Mouse (Mus musculus): ENCODE results near the gene Gast.
"Not testable (repeated sequence)": the region's sequence is repeated elsewhere in the genome, so short reads cannot be mapped to it uniquely, and the experiment has no call there.

Gene Gast

DNA sequence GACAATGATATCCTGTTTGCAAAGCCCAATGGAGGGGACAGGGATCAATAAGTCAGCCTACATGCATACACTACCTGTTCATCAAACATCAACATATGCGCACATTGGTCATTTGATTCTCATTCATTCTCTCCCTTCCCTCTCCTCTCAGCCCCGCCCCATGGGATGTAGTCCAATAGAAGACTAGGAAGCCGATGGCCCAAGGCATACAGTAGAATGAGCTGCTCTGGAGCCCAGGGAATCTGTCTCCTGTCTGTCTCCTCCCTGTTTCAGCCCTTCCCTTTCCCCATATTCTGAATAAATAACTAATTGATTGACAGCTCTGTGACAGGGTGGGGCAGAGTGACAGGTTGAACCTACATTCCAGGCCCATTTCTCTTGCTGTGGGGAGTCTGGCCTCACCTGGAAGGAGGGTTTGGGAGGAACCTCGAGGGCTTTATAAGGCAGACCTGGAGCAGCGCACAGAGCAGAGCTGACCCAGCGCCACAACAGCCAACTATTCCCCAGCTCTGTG lies at the start of gene Gast:
Gast (plus strand) TSS at position 464 of the 514 bp plus-strand sequence.
- DNase-seq (ENCODE audit: low read depth, low spot score), result no peak

DNA sequence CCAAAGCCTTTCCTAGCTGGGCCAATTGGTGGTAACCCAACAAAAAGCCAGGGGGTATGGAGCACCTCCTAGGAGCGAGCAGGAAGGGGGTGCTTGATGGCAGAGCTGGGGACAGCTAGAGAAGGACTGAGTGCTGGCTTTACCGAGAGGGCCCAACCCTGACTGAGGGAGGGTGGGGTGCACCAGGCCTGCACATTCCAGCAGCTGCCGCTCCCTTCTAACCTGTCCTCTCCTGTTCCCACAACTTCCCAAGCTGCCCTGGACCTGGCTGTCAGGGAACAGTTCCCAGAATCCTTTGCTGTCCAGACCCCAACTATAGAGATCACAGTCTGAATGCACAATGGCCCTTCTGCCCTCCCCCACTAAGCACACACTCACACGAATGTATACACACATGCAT lies 49.2 kb upstream of the Gast start:
- no peak for DNase-seq (ENCODE audit: low read depth, low spot score)

DNA sequence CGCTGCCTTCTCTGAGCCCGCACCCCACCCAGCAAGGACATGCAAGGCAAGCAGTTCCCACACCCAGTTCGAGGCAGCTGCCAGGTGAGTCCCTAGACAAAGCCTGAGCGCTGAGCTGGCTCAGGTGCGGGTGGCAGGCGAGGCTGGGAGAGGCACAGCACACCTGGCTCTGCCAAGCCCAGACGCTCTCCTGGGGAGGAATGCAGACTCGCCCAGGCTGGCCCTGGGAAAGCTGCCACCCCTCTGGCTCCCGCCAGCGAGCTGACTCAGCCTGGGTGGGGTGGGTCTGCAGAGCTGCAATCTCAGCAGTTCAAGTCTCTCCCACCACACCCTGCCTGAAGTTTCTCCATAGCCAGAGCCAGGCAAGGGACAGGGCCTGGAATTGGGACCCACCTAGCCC lies 47.2 kb upstream of the Gast start:
- no peak for DNase-seq (ENCODE audit: low read depth, low spot score)

DNA sequence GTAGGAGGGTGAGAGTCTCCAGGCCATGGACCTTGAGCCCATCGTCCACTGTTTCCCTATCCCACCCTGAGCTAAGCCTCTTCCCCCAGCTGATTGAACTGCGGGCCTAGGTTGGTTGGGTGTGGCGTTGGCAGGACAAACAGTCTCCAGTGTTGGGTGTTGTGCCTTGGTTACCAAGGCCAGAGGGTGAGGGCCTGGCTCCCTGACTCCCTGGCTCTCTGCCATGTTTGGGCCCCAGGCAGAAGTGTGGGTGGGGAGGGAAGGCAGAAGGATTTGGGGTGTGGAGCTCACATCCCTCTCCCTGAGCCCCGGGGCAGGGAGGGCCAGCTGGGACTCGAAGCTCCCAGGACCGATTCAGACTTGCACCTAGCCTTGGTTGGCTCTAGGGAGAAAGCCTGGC lies 45.3 kb upstream of the Gast start:
- no peak for DNase-seq (ENCODE audit: low read depth, low spot score)

DNA sequence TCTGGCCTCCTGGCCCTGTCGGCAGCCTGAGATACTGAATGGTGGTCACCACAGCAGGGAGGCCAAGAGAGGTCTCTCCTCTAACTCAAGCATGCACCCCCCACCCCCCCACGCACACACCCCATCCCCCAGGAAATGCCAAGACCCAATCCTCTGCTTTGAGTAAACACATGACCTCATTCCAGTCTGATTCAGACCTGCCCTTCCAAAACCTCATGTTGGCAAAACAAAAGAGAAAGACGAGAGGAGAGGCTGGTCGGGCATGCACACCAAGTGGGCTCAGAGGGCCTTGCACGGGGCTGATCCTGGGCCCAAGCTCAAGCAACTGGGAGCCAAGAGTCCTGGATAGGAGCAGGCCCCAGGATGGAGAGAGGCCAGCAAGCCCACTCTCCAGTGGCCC lies 44.0 kb upstream of the Gast start:
- DNase-seq (ENCODE audit: low read depth, low spot score), result no peak

DNA sequence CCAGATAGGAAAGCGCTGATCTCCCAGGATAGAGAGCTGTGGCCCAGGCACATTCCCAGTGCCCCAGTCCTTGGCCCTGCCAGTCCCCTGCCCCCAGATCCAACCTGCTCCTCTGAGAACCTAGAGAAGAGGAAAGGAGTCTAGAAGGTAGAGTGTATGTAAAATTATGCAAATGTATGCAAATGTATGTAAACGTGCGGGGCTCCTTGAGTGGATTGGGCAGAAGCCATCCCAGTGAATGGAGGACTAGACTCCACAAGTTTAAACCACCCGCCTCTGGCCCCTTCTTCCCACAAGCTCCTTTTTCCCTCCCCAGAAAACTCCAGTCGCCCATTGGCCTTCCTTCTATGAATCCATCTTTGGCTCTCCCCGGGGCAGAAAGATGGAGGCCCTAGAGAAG lies 41.3 kb upstream of the Gast start:
- no peak for DNase-seq (ENCODE audit: low read depth, low spot score)

DNA sequence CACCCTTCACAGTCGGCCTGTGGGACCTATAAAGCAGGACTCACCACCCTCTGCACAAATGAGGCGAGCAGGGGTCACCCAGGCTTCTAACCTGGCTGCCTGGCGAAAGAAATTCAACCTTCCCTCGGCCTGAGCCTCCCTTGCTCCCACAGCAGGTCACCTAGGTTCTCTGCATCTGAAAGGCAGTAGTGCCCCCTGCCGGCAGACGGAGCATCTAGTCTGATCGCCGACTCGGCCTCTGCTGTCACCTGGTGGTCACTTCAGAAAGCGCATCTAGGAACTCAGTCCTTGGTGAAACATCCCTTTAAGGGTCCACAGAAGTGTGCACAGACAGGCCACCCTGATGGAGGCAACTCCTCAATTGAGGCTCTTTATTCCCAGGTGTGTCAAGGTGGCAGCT lies 38.9 kb upstream of the Gast start:
- DNase-seq (ENCODE audit: low read depth, low spot score), result peak; percentile 69

DNA sequence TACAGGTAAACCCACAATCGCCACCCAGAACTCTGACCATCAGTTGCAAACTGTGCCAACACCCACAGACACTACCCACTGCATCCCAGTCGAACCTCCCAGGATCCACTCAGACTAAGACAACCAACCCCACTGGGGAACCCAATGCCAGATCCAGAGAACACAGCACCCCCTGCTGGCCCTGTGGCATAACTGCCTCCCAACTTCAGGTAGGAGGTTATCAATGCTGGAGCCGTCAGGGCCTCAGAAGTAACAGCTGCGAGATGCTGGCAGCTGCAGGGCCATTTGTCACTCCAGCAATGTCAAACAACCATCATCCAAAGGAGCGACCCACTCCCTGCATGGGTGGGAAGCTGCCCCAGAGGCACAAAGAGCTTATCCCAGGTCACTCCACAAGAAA lies 36.4 kb upstream of the Gast start:
- DNase-seq (ENCODE audit: low read depth, low spot score), result no peak

DNA sequence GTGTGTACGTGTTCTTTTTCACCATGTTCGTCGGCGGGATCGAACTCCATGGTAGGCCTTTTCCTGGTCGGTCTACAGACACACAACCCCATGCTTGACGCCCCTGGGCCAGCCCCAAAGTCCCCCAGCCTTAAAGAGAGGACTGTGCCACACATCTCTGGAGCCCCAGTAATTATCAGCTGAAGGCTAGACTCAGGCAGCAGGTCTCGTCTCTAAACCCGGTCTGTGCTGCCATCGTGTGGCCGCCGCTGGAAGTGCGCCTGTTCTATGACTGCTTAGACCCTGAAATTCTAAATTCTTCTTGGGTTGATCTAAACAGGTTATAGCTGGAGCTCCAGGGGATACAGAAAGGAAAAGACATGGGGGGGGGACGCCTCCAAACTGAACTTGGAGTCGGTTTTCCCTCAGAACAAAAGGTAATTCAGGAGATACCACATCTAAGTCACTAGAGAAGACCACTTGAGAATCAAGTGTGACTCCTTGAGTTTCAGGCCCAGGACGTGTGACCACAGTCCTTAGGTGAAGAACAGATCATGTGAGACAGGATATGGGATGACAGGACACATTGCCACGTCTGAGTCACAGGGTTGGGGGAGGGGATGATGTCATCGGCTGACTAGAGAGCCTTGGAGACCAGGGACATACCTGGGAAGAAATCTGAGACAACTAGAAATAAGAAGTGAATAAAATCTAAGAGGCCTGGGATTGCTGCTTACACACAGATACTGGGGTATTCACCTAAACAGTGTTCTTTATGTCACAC lies 35.8 kb upstream of the Gast start:
- DNase-seq (ENCODE audit: low read depth, low spot score), result peak; percentile 40

DNA sequence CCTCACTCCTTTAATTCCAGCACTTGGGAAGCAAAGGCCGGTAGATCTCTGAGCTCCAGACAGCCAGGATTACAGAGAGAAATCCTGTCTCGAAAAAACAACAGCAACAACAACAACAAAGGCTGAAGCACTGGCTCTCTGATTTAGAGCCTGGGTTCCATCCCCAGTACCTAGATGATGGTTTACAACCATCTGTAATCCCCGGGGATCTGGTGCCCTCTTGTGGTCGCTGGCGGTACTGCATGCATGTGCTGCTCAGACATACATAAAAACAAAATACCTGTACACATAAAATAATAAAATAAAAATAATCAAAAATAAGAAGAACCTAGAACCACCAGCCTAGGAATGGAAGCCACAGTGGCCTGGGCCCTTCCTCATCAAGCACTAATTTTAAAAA lies 33.9 kb upstream of the Gast start:
- DNase-seq (ENCODE audit: low read depth, low spot score), result peak; percentile 57

DNA sequence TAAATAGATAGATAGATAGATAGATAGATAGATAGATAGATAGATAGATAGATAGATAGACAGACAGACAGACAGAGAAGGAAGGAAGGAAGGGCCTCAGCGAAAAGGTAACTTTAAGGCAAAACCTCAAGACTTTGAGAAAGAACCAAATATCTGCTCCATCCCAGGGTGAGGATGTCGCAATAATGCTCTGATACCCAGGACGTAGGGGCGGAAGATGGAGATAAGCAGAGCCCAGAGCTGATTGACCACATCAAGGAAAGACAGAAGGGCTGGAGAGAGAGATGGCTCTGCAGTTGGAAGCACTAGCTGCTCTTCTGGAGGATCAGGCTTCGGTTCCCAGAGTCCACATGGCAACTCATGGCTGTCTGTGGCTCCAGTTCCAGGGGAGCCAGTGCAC lies 32.9 kb upstream of the Gast start:
- no peak for DNase-seq (ENCODE audit: low read depth, low spot score)

DNA sequence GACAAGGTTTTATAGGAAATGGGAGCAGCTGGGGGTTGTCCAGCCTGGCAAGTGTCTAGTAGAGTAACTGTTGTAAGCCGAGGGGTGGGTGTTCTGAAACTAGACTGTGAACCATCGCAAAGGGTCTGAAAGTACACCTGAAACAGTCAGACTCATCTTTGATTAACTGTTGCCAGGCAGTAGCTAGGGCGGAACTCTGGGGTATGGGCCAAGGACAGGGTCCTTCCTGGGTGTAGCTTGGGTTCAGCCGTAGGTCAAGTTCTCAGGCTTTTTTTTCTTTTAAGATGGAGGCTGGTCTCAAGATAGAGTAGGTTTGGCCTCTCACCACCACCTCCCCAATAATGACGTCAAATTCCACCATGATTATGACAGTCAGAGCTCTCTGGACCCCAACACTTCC lies 26.3 kb upstream of the Gast start:
- DNase-seq (ENCODE audit: low read depth, low spot score), result no peak

DNA sequence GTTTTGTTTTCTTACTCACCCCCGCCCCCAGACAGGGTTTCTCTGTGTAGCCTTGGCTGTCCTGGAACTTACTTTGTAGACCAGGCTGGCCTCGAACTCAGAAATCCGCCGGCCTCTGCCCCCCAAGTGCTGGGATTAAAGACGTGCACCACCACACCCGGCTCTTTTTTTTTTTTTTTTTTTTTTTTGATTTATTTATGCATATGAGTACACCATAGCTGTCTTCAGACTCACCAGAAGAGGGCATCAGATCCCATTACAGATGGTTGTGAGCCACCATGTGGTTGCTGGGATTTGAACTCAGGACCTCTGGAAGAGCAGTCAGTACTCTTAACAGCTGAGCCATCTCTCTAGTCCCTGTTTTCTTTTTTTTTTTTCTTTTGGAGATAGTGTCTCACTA lies 25.5 kb upstream of the Gast start:
- DNase-seq (ENCODE audit: low read depth, low spot score), result not testable (repeated sequence)

DNA sequence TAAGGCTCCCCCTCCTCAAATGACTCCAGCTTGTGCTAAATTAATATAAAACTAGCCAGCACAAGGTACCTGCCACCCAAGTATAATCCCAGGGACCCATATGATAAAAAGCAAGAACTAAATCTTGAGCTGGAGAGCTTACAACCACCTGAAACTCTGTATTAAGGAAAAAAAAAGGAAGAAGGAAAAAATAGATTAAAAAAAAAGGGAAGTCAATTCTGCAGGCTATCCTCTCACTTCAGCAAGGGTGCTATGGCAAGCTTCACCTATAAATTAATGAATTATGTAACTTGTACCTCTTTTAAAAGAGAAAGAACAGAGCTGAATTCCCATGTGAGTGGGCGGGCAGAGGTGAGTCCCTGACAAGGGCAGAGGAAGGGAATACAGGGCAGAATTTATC lies 22.6 kb upstream of the Gast start:
- DNase-seq (ENCODE audit: low read depth, low spot score), result no peak

DNA sequence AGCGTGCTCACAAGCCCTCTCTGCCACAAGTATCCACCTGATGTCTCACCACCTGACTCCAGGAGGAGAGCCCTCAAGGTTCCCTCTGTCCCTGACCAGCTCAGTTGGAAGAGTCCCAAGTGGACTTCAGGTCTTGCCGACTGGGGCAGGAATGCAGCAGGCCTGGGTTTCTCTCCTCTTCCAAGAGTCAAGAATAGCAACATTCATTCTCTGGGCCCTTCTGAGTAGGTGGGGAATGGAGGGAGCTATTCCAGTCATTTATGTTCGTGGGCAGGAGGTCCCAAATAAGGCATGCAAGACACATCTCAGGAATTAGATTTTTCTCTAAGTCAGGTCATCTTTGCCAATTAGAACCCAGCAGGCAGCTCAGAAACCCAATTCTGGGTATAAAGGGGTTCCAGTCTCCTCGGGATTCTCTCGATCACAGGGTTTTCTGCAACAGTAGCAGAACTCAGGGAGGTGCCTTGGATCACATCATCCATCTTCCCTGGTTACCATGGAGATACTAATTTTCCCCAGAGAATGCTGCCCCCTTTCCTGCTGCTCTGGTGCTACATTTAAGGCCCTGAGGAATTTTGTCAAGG lies 22.0 kb upstream of the Gast start:
- DNase-seq (ENCODE audit: low read depth, low spot score), result no peak

DNA sequence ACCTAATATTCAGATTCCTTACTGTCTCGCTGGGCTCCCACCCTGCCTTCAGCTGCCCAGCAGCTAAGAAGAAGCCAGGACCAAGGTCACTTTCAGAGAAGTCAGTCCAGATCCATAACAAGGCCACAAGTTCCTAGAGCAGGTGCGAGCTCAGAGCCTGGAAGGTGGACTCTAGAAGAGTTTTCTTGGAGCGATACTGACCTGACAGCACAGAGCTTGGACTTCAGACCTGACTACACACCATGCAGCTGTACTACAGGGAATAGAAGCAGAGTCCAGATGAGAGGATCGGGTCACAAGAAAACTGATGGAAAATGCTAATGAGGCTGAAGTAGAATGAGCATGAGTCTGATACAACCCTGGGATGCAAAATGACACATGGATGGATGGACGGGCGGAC lies 20.8 kb upstream of the Gast start:
- no peak for DNase-seq (ENCODE audit: low read depth, low spot score)

DNA sequence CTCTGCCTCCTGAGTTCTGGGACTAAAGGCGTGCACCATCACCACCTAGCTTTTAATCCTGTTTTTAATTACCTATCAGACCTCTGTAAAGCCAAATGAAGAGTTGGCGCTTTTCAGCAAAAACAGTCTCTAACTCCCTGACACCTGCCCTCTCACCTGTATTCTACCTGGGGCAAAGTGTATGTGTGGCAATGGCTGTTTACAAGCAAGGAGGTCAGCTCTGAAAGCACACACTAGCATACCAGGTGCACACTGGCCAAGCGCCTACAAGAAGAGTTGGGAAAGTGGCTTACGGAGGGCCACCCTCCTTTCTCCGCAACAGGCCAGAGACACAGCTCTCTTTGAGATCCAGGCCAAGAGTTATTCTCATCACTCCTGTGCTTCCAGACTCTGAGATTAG lies 18.8 kb upstream of the Gast start:
- no peak for DNase-seq (ENCODE audit: low read depth, low spot score)

DNA sequence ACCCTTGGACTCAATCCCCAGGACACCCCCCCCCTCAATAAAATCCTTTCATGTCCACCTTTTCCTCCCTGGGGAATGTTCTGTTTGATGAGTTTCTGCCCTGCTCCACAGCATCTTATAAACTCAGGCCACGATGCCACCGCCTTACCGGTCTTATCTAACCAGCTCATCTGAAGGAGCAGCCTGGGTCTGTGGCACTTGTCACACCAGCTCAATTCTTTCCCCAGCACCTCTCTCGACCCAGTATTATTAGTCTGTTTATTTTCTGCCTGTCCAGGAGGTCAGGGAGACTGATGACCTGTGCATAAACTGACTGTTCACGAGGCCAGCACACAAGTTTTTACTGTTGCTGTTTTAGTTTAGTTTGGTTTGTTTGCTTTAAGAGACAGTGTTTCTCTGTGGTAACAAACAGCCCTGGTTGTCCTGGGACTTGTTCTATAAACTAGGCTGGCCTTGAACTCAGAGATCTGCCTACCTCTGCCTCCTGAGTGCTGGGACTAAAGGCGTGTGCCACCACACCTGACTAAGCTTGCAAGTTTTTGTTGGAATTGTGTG lies 16.3 kb upstream of the Gast start:
- no peak for DNase-seq (ENCODE audit: low read depth, low spot score)

DNA sequence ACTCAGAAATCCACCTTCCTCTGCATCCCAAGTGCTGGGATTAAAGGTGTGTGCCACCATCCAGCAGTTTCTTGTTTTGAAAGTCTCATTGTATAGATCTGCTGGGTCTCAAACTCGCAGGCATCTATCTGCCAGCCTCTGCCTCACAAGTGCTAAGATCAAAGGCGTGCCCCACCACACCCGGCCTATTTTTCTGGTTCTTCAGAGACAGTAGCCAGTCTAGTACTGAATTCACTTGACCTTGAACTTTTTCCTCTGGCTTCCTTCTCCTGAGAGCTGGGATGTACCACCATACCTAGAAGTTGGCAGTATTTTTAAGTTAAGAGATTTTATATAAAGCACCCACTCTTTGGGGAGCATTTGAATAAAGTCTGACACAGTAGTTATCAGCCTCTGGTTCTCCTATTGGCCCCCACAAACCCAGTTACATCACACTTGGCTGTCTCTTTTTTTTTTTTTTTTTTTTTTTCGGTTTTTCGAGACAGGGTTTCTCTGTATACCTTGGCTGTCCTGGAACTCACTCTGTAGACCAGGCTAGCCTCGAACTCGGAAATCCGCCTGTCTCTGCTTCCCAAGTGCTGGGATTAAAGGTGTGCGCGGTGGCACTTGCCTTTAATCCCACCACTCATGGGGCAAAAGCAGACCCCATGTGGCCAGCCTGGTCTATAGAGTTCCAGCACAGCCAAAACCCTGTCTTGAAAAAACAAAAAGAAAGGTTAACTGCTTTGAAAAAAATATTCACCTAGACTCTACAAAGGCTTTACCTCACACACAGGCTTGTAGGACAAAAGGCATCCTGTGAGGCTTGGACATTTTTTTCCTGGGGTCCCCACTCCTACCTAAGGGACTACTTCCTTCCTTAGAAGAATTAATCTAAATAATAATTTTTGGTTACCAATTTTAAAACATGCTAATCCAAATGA lies 15.4 kb upstream of the Gast start:
- no peak for DNase-seq (ENCODE audit: low read depth, low spot score)

DNA sequence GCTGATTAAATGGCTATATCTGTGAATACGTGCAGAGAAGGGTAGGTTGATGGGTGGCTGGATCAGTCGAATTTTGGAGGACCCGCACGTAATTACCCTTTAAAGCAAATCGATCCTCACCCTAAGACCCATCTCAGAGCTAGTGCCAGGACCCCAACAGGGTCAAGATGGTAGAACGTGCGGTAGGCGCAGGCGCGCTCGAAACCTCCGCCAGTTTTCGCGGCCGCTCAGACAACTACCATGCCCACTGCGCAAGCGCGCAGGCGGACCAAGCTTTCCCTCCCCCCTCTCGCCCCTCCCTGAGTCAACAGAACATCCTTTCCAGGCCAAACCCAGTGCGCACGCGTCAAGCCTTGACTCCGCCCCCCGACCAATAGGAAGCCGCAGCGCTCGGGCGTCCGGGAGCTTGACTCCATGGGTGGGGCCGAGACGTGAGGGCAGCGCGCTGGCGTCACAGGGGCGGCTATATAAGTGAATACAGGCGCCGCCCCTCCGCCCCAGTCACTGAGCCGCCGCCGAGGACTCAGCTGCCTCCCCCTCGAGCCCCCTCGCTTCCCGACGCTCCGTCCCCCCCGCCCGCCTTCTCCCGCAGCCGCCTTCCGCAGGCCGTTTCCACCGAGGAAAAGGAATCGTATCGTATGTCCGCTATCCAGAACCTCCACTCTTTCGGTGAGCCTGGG lies 14.6 kb upstream of the Gast start, which contains the start of gene Eif1:
Eif1 (plus strand) TSS at position 394 of the 680 bp plus-strand sequence.
- peak; percentile 100 for DNase-seq (ENCODE audit: low read depth, low spot score)

DNA sequence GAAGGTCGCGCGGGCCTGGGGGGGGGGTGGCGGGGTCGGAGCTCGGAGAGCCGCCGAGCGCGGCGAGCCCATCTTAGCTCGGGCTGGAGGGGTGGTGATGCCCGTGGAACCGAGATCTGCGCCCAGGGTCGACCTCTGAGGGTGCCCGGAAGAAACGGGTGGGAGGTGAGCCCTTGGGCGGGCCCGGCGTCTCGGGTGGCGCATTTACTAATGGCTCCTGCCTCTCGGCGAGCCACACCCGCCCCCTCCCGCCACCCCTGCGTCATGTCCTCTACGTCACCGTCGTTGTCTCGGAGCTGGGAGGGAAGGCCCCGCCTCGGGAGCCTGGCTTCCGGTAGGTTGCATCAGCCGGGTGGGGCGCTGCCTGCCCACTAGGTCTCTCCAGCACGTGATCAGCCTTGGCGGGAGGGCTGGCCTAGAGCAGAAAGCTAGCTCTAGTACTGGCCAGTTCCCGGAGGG lies 14.0 kb upstream of the Gast start:
- DNase-seq (ENCODE audit: low read depth, low spot score), result peak; percentile 88
